Mouse (Mus musculus) CH12.LX (cell line): ENCODE measurements around the gene Pnrc2. TPM values are rescaled to one million over a fixed set of nuclear protein-coding genes. Genes with fewer than 3 reads are reported as not detected.

Experiments used
- DNase-seq: peaks from one replicate; pipeline ENCODE4 v3.0.0-alpha.2; 2013; ENCODE audit errors: extremely low read depth
- H3K27ac ChIP-seq: 2 replicates; pipeline ENCODE4 v1.5.1; 2012; ENCODE audit warnings: low read depth, mild to moderate bottlenecking, control low read depth, moderate library complexity; ENCODE audit not compliant: insufficient read depth
- H3K27me3 ChIP-seq: replicated peaks from 2 replicates; pipeline ENCODE3; 2012; ENCODE audit warnings: inconsistent platforms
- H3K36me3 ChIP-seq, 2 experiments: replicated peaks in 1 of 2; 2 replicates each; pipeline versions ENCODE3 to v1.6.1; 2012; ENCODE audit warnings: inconsistent platforms in 1 of 2, low read length in 1 of 2, mild to moderate bottlenecking in 1 of 2, mixed read lengths in 1 of 2, moderate library complexity in 1 of 2; ENCODE audit not compliant: control insufficient read depth in 1 of 2, insufficient read depth in 1 of 2
- H3K4me1 ChIP-seq, 2 experiments: 2 replicates each; pipeline ENCODE4 v1.6.1; 2012; ENCODE audit warnings: inconsistent platforms in 1 of 2, moderate library complexity in 1 of 2; ENCODE audit not compliant: insufficient read depth in 2 of 2, control insufficient read depth in 1 of 2
- H3K4me2 ChIP-seq: 2 replicates; pipeline ENCODE4 v1.6.1; 2012; ENCODE audit warnings: low read depth, mild to moderate bottlenecking, control low read depth; ENCODE audit not compliant: poor library complexity, insufficient read depth, severe bottlenecking
- H3K4me3 ChIP-seq, 3 experiments: fragments of 150-350 bp in 1 of 3; sonication (generic) in 1 of 3; replicated peaks in 1 of 3; 2 replicates each; pipeline versions ENCODE3 to v1.5.1; 2011 to 2012; ENCODE audit warnings: low read depth in 2 of 3, low read length in 2 of 3, mild to moderate bottlenecking in 2 of 3, moderate library complexity in 2 of 3, control low read depth in 1 of 3, improper control_type of control experiment in 1 of 3, inconsistent platforms in 1 of 3, mixed read lengths in 1 of 3; ENCODE audit not compliant: poor library complexity in 1 of 3
- H3K79me2 ChIP-seq: replicated peaks from 2 replicates; pipeline ENCODE4 v1.6.1; 2012; ENCODE audit warnings: mild to moderate bottlenecking, moderate library complexity; ENCODE audit not compliant: control insufficient read depth, poor library complexity, insufficient read depth, severe bottlenecking; ENCODE audit errors: extremely low read depth
- H3K9ac ChIP-seq: 2 replicates; pipeline ENCODE4 v1.6.1; 2012; ENCODE audit warnings: low read depth, mild to moderate bottlenecking, control low read depth, moderate library complexity; ENCODE audit not compliant: insufficient read depth
- H3K9me3 ChIP-seq: replicated peaks from 2 replicates; pipeline ENCODE3; 2012; ENCODE audit warnings: low read length, inconsistent platforms, mixed read lengths
- BHLHE40 ChIP-seq: IDR thresholded peaks from 2 replicates; pipeline ENCODE4 v1.6.1; 2011; ENCODE audit warnings: mild to moderate bottlenecking, low read depth, low read length, improper control_type of control experiment
- CHD2 ChIP-seq: IDR thresholded peaks from 2 replicates; pipeline ENCODE4 v1.6.1; 2011; ENCODE audit warnings: low read length, improper control_type of control experiment
- CTCF ChIP-seq, 2 experiments: IDR thresholded peaks in 1 of 2; conservative IDR thresholded peaks in 1 of 2; 2 replicates each; pipeline ENCODE4 v1.5.1; 2011 to 2012; ENCODE audit warnings: low read depth in 2 of 2, low read length in 2 of 2, improper control_type of control experiment in 1 of 2, inconsistent platforms in 1 of 2, mild to moderate bottlenecking in 1 of 2, moderate library complexity in 1 of 2
- E2F4 ChIP-seq: IDR thresholded peaks from 2 replicates; pipeline ENCODE4 v1.6.1; 2011; ENCODE audit warnings: low read depth, low read length, improper control_type of control experiment; ENCODE audit not compliant: insufficient replicate concordance
- ELF1 ChIP-seq: IDR thresholded peaks from 2 replicates; pipeline ENCODE4 v1.6.1; 2014; ENCODE audit warnings: low read depth, mild to moderate bottlenecking, inconsistent platforms, low read length, improper control_type of control experiment
- EP300 ChIP-seq: IDR thresholded peaks from 2 replicates; pipeline ENCODE4 v1.6.1; 2011; ENCODE audit warnings: low read length, improper control_type of control experiment
- ETS1 ChIP-seq: conservative IDR thresholded peaks from 2 replicates; pipeline ENCODE4 v1.6.1; 2012; ENCODE audit warnings: low read depth, mild to moderate bottlenecking, inconsistent platforms, low read length, improper control_type of control experiment, moderate library complexity
- HCFC1 ChIP-seq: IDR thresholded peaks from 2 replicates; pipeline ENCODE4 v1.6.1; 2012; ENCODE audit warnings: low read depth, mild to moderate bottlenecking, inconsistent platforms, low read length, improper control_type of control experiment
- IRF4 ChIP-seq: IDR thresholded peaks from 2 replicates; pipeline ENCODE4 v1.6.1; 2014; ENCODE audit warnings: low read depth, mild to moderate bottlenecking, inconsistent platforms, low read length, improper control_type of control experiment
- JUN ChIP-seq: IDR thresholded peaks from 2 replicates; pipeline ENCODE4 v1.6.1; 2011; ENCODE audit warnings: low read depth, mild to moderate bottlenecking, low read length, improper control_type of control experiment, moderate library complexity; ENCODE audit not compliant: insufficient read depth
- KAT2A ChIP-seq: IDR thresholded peaks from 2 replicates; pipeline ENCODE4 v1.6.1; 2012; ENCODE audit warnings: low read length, improper control_type of control experiment, inconsistent platforms; ENCODE audit not compliant: insufficient replicate concordance
- MAX ChIP-seq: IDR thresholded peaks from 2 replicates; pipeline ENCODE4 v1.6.1; 2011; ENCODE audit warnings: low read length, improper control_type of control experiment
- MEF2A ChIP-seq: IDR thresholded peaks from 2 replicates; pipeline ENCODE4 v1.6.1; 2014; ENCODE audit warnings: low read depth, mild to moderate bottlenecking, inconsistent platforms, low read length, improper control_type of control experiment, borderline replicate concordance
- MXI1 ChIP-seq: IDR thresholded peaks from 2 replicates; pipeline ENCODE4 v1.6.1; 2011; ENCODE audit warnings: mild to moderate bottlenecking, low read depth, low read length, improper control_type of control experiment
- MYC ChIP-seq: IDR thresholded peaks from 2 replicates; pipeline ENCODE4 v1.6.1; 2011; ENCODE audit warnings: low read depth, mild to moderate bottlenecking, improper control_type of control experiment, low read length
- NELFE ChIP-seq: IDR thresholded peaks from 2 replicates; pipeline ENCODE4 v1.6.1; 2011; ENCODE audit warnings: low read depth, low read length, improper control_type of control experiment
- NRF1 ChIP-seq: IDR thresholded peaks from 2 replicates; pipeline ENCODE4 v1.6.1; 2014; ENCODE audit warnings: low read depth, mild to moderate bottlenecking, inconsistent platforms, low read length, improper control_type of control experiment, moderate library complexity
- PAX5 ChIP-seq: IDR thresholded peaks from 2 replicates; pipeline ENCODE4 v1.6.1; 2012; ENCODE audit warnings: low read length, inconsistent platforms, mixed read lengths
- POLR2A ChIP-seq: IDR thresholded peaks from 2 replicates; pipeline ENCODE4 v1.6.1; 2011; ENCODE audit warnings: low read depth, mild to moderate bottlenecking, improper control_type of control experiment, low read length
- POLR2AphosphoS2 ChIP-seq: IDR thresholded peaks from 2 replicates; pipeline ENCODE4 v1.6.1; 2011; ENCODE audit warnings: low read depth, low read length, improper control_type of control experiment
- RAD21 ChIP-seq: IDR thresholded peaks from 2 replicates; pipeline ENCODE4 v1.6.1; 2011; ENCODE audit warnings: low read depth, mild to moderate bottlenecking, low read length, improper control_type of control experiment, moderate library complexity
- RCOR1 ChIP-seq: conservative IDR thresholded peaks from 2 replicates; pipeline ENCODE4 v1.6.1; 2012; ENCODE audit warnings: low read depth, mild to moderate bottlenecking, inconsistent platforms, low read length, improper control_type of control experiment
- SIN3A ChIP-seq: IDR thresholded peaks from 2 replicates; pipeline ENCODE4 v1.6.1; 2012; ENCODE audit warnings: low read length, improper control_type of control experiment, inconsistent platforms
- TBP ChIP-seq: conservative IDR thresholded peaks from 2 replicates; pipeline ENCODE4 v1.6.1; 2011; ENCODE audit warnings: low read depth, low read length, improper control_type of control experiment
- TCF12 ChIP-seq: IDR thresholded peaks from 2 replicates; pipeline ENCODE4 v1.6.1; 2014; ENCODE audit warnings: low read depth, mild to moderate bottlenecking, inconsistent platforms, low read length, improper control_type of control experiment
- UBTF ChIP-seq: IDR thresholded peaks from 2 replicates; pipeline ENCODE4 v1.6.1; 2012; ENCODE audit warnings: low read depth, mild to moderate bottlenecking, inconsistent platforms, low read length, improper control_type of control experiment, moderate library complexity
- USF1 ChIP-seq: IDR thresholded peaks from 2 replicates; pipeline ENCODE4 v1.6.1; 2014; ENCODE audit warnings: low read depth, mild to moderate bottlenecking, inconsistent platforms, low read length, improper control_type of control experiment
- USF2 ChIP-seq: conservative IDR thresholded peaks from 2 replicates; pipeline ENCODE4 v1.6.1; 2011; ENCODE audit warnings: low read depth, low read length, improper control_type of control experiment
- ZC3H11A ChIP-seq: IDR thresholded peaks from 2 replicates; pipeline ENCODE4 v1.6.1; 2012; ENCODE audit warnings: low read depth, mild to moderate bottlenecking, inconsistent platforms, low read length, improper control_type of control experiment
- ZKSCAN1 ChIP-seq: IDR thresholded peaks from 2 replicates; pipeline ENCODE4 v1.6.1; 2012; ENCODE audit warnings: low read depth, inconsistent platforms, low read length, improper control_type of control experiment, borderline replicate concordance
- ZNF384 ChIP-seq: IDR thresholded peaks from 2 replicates; pipeline ENCODE4 v1.6.1; 2012; ENCODE audit warnings: low read depth, low read length, improper control_type of control experiment, inconsistent platforms
- dilution Hi-C: fragments of 300-500 bp; cut with MboI; formaldehyde crosslinking; loops from 2 replicates; pipeline ENCODE4 v1.14.3; 2020; ENCODE audit warnings: low sequenced_read_pairs; ENCODE audit not compliant: extremely low pct_unique_long_range_greater_than_20kb, extremely low pct_ligation_motif_present
- in situ Hi-C: fragments of 300-500 bp; cut with MboI; formaldehyde crosslinking; loops from 3 replicates; pipeline ENCODE4 v1.14.3; 2019; ENCODE audit warnings: low sequenced_read_pairs, low pct_ligation_motif_present, low pct_unique_long_range_greater_than_20kb, mixed read lengths
- polyA plus RNA-seq: library from polyadenylated mRNA; unstranded; fragments of >175 nt; gene quantifications from 2 replicates; pipeline ENCODE4 v1.2.1, GENCODE M21; 2012; ENCODE audit warnings: low read depth; ENCODE audit not compliant: insufficient read length
- total RNA-seq, 2 experiments: library from RNA; depleted of rRNA; stranded (reverse); fragments of 300-350 nt in 1 of 2; fragments of >200 nt in 1 of 2; gene quantifications; 2 replicates each; pipeline ENCODE4 v1.2.3; 2012 to 2014

Gene Pnrc2
- total and polyA plus RNA-seq, 3 experiments = 30.5 to 46.9 (median 32.8) TPM

- no peak; the same call in none of the 2 replicates for TF ChIP-seq RAD21
Measured at GRCm38 (mm10) chr4:135896157-135896556, 22.5 kb upstream of the Pnrc2 start (continued).

GRCm38 (mm10) chr4:135895071-135895571 is 21.5 kb upstream of the Pnrc2 start, which contains the start of gene Cnr2:
TSS of gene Cnr2 (plus strand) at chr4:135895394.
- peak; percentile 70 for DNase-seq
- peak within 1 kb of the TSS; percentile 68 for H3K9ac ChIP-seq
- H3K4me2 ChIP-seq = peak within 1 kb of the TSS; percentile 80
- dilution Hi-C loops (no loop called here), in situ Hi-C loops (loop anchor here (5.0 kb wide), 1 partner anchor 157 kb away; the partner anchor contains the start of gene Rpl11)
- H3K4me1 ChIP-seq = peaks cover 28 to 53% of the 10 kb centered on the region in 2 experiments
- peaks cover 2% of the 10 kb centered on the region for H3K9me3 ChIP-seq
- peak within 1 kb of the TSS; percentile 48; the same call in 1 of the 2 replicates for H3K27ac ChIP-seq
- H3K27me3 ChIP-seq = no peaks in the 10 kb centered on the region
- peak; percentile 63; the same call in 1 of the 2 replicates for TF ChIP-seq EP300
- TF ChIP-seq ZKSCAN1 = no peak
- peak; percentile 43; the same call in 1 of the 2 replicates for TF ChIP-seq IRF4
- no peak for TF ChIP-seq PAX5
- TF ChIP-seq MYC = peak; percentile 85; the same call in 1 of the 2 replicates
- no peak for TF ChIP-seq CTCF (conservative IDR thresholded peaks at IDR 0.05 in 1 of 2, IDR thresholded peaks at IDR 0.05 in 1 of 2; ENCODE audit: low read depth in 2 of 2, low read length in 2 of 2)
- no peak for TF ChIP-seq RCOR1
- no peak for TF ChIP-seq NELFE
- no peak for TF ChIP-seq NRF1
- no peak for TF ChIP-seq USF2
- peak; percentile 57 for TF ChIP-seq POLR2A
- TF ChIP-seq ETS1 = peak; percentile 47; the same call in 1 of the 2 replicates
- no peak for TF ChIP-seq KAT2A
- no peak for TF ChIP-seq JUN
- peak; percentile 76 for TF ChIP-seq MAX
- TF ChIP-seq POLR2AphosphoS2 = no peak
- no peak for TF ChIP-seq E2F4
- TF ChIP-seq ZC3H11A = no peak
- TF ChIP-seq MXI1 = peak; percentile 79
- TF ChIP-seq TCF12 = peak; percentile 62
- peak; percentile 75 for TF ChIP-seq TBP
- TF ChIP-seq ELF1 = 0 out of 2 replicates have a peak, but pooled peaks have one; percentile 26
- no peak; the same call in 1 of the 2 replicates for TF ChIP-seq RAD21
- TF ChIP-seq MEF2A = no peak
- peak; percentile 84 for TF ChIP-seq SIN3A
- TF ChIP-seq CHD2 = no peak
- no peak for TF ChIP-seq ZNF384
- TF ChIP-seq USF1 = no peak
- TF ChIP-seq HCFC1 = peak; percentile 18; the same call in 1 of the 2 replicates
- peak; percentile 80 for TF ChIP-seq BHLHE40
- TF ChIP-seq UBTF = 0 out of 2 replicates have a peak, but pooled peaks have one; percentile 45
- no peaks in the 10 kb centered on the region for H3K79me2 ChIP-seq
- no peaks in the 10 kb centered on the region for H3K36me3 ChIP-seq
- peak within 1 kb of the TSS; percentile 48 to 64 (median 55) for H3K4me3 ChIP-seq
